Comparison of ENCODE assay signal across 13 mouse cellular contexts in the genomic region with DNA sequence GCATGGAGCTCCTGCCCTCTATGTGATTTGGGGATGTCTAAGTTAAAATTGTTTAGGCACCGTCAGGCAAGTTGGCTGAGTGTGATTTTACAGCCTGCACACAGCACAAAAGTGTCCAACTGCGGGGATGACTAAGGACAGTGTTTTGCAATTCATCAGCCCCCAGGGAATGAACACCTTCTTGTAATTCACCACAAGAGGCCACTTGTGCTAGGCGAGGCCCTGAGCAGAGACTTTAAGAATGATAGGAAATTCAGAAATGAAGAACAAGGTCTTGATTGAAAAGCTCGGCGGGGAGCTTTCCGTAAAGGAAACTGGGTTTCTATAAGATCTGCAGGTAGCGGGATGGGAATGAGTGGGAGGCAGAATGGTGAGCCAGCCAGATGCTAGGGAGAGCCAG.
"Had no signal": no experiment of that assay in that cellular context is flagged by ENCODE, and none has a peak within 500 bp of the region (broad histone marks: within the 10 kb centered on the region; RNA-seq: fewer than 3 reads in every experiment).

No protein-coding gene starts in this region.

- H3K4me3 ChIP-seq: limb, embryonic 12.5 days; liver, embryonic 13.5 days; lung, embryonic 15.5 days; megakaryocyte, embryonic 14.5 days had no signal

- H3K9me3 ChIP-seq: limb, embryonic 12.5 days; liver, embryonic 13.5 days; lung, embryonic 15.5 days had no signal

- H3K4me1 ChIP-seq: limb, embryonic 12.5 days; liver, embryonic 13.5 days; lung, embryonic 15.5 days; megakaryocyte, embryonic 14.5 days had no signal

- H3K36me3 ChIP-seq: limb, embryonic 12.5 days; liver, embryonic 13.5 days; lung, embryonic 15.5 days had no signal

- H3K27me3 ChIP-seq: limb, embryonic 12.5 days; liver, embryonic 13.5 days; lung, embryonic 15.5 days; megakaryocyte, embryonic 14.5 days had no signal

- DNase-seq: kidney, adult 18-20 months; kidney, postnatal 10 days; layer of hippocampus, postnatal 36 days; liver; liver, embryonic 13.5 days; liver, postnatal 0 days; lung, postnatal 14 days; thymus, adult 18-20 months; thymus, postnatal 25 days had no signal

- H3K27ac ChIP-seq: limb, embryonic 12.5 days; liver, embryonic 13.5 days; lung, embryonic 15.5 days; macrophage had no signal
